Mouse (Mus musculus): ENCODE data around the gene Cby1.

Gene Cby1

GRCm38 (mm10) chr15:79681973-79682372 lies 23.0 kb downstream of the Cby1 start:
- DNase-seq = no peak

GRCm38 (mm10) chr15:79683146-79683545 lies 24.1 kb downstream of the Cby1 start:
- no peak for DNase-seq

GRCm38 (mm10) chr15:79683707-79684465 lies 24.9 kb downstream of the Cby1 start:
- no peak for DNase-seq

DNA sequence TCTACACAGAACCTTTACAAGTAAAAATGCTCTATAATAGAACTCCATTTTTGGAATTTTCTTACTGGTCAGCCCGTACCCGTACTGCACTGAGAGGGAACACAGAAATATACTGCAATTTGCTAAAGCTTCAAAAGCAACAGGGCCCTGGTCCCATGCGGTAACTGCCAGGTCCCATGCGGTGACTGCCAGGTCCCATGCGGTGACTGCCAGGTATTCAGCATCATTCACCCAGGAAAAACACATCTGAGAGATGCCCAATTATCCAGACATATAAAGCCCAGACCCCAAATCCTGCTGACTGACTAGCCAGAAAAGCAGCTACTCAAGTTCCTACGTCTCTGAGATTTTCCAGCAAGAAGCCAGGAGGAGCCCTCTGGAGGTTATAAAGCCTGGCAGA lies 25.6 kb downstream of the Cby1 start:
- DNase-seq = no peak

- DNase-seq = no peak
Observed at GRCm38 (mm10) chr15:79685141-79685641, 26.2 kb downstream of the Cby1 start.

DNA sequence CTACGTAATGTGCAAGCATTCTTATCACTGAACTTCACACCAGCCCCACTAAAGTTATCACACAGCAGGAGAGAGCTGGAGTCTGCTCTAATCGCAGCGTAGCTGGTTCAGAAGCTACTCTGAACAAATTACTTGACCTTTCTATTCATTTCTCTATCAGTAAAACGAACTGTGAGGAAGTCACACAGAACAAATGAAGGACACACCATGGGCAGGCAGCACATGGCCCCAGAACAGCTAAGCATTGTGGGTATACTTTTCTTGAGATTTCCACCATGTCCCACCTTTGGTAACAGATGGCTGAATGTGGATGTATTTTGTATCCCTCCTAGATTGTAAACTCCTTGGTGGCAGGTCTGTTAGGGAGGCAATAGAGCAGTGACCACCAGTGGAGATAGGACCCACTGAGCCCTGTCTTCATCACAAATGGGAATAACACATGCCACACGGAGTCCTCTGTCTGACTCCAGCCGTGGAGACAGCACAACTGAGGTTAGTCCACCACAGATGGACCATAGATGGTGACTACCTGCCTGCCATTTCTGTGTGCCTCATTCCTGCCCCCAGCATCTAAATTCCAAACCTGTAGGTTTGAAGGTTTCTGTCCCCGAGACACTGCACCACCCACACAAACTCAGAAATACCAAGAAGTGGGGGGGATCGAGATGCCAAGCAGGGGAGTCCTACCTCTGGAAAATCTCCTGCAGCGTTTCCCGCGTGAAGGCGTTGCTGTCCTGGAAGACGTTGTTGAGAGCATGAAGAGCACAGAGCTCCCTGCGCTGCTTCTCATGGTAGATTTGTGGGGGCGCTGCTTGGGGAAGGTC lies 27.3 kb downstream of the Cby1 start:
- no peak for DNase-seq

GRCm38 (mm10) chr15:79687175-79687574 lies 28.2 kb downstream of the Cby1 start:
- peak; percentile 71 for DNase-seq

DNA sequence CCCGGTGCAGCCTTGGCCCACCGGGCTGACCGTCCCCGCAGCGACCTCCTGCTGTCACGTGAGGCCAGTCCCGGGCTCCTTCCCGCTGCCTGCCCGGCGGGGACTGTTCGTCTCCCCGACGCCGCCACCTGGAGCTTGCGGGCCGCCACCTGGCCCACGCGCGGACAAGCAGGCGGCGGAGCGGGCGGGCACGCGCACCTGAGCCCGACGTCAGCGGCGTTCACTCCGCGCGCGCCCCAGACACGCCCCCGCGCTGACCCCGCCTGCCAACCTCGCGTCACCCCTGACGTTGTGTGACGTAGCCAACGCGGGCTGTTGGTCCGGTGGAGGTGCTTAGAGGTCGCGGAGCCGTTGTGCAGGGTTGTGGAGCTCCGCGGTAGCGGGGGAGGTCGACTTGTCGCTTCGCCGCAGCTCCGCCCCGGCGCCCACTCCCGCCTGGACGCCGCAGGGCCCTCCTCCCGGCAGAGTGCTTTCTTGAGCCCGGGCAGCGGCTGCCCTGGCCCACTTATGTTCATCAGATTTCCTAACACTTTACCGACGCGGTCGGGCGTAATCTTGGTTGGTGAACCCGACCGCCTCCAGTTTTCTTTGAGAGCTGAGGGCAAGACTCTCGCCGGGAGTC lies 28.8 kb downstream of the Cby1 start, which contains the start of gene Josd1:
Josd1 (minus strand) TSS at position 274 of the 622 bp plus-strand sequence.
- peak; percentile 98 for DNase-seq

DNA sequence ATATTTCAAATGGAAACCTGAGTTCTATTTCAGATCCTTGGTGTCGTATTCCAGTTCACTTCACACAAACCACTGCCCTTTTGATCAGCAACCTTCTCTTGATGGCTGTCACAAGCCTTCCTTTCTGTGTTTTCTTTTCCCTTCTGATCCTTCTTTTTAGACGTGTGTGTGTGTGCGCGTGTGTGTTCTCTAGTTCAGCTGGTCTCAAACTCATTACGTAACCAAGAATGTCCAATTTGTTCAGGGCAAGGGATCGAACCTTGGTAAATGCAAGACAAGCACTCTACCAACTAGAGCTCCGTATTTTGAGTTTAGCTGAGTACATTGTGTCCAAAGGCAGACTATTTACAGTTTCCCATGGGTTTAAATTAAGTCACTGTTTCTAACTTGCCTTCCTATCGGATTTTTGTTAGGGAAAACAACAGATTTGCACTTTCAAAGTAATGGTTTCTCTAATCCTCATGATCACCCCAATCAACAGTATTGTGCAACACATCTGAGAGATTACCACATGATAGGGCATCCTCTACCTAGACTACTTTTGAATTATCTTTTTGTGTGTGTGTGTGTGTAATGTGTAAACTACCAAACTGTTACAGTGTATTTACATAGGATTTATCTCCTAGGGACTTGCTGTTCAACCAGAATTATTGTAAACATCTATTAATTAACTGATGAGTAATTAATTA lies 29.4 kb downstream of the Cby1 start:
- no peak for DNase-seq

GRCm38 (mm10) chr15:79689662-79690425 lies 30.8 kb downstream of the Cby1 start:
- DNase-seq = no peak

GRCm38 (mm10) chr15:79690426-79691022 lies 31.5 kb downstream of the Cby1 start, which contains the start of gene Gtpbp1:
TSS of gene Gtpbp1 (plus strand) at chr15:79690845.
- peak; percentile 100 for DNase-seq

DNA sequence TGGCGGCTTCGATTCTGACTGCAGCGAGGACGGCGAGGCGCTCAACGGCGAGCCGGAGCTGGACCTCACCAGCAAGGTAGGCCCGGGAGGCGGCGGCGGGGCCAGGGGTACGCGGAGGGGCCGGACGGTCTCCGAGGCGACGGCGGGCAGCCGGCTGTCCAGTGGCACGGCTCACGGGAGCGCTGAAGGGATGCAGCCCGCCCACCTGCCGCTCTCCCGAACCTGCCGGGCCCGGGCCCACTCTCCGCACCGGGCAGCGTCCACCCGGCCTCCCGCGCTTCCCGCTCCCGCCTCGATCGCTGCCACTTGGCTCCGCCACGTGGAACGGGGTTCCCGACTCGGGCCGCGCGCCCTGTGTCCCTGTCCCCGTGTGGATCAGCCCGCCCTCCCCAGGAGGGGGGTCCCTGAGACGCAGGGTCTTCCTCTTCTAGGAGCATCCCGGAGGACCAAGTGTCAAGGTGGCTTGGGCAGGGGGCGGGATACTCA lies 32.1 kb downstream of the Cby1 start:
- peak; percentile 73 for DNase-seq

DNA sequence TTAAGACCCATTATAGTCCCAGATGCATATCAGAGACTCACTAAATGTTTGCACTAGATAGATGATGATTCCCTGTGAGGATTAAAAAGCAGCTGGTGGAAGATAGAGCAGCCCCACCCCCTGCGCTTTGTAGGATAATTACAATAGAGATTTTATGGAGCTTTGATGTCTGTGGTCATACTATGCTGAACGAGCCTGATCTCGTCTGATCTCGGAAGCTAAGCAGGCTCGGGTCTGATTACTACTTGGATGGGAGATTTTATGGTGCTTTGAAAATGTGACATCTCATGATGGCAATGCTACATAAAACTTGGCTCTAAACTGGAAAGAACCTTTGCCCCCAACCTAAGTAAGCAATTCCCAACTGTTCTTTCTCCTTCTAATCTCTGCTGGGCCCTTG lies 33.3 kb downstream of the Cby1 start:
- DNase-seq = no peak

DNA sequence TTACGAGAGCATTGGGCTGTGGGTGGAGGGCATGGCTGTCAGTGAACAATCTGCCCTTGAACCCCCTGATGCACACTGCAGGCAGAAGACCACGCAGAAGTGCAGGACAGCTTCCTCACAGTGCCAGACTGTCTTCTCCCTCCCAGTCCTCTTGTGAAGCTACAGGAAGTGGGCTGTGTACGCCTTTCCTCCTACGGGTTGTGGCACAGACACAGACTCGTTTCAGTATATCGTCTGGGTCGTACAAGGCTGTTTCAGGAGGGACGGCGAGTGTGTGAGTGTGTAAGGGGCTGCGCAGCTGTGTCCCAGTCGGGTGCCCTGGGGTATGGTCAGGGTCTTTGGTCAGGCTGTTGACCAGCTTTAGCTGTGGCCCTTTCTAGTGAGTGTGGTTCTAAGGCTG lies 34.7 kb downstream of the Cby1 start:
- no peak for DNase-seq

DNA sequence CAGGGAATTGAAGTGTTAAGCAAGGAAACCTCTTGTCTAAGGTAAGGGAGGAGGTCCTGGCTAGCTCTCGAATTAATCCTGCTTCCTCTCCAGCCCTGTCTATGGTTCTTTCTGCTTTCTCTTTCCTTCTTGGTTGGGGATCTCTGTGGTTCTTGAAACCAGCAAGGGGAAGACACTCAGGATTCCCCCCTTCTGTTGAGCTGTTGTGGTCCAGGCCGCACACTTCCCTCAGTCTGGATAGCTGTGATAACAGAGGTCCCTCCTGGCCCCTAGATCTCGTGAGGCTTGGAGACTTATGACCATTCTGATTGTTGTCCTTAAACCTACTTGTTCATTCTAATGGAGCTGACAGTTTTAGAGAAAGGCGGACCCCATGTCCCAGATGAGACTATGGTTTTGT lies 35.5 kb downstream of the Cby1 start:
- DNase-seq = no peak

- no peak for DNase-seq
Observed at GRCm38 (mm10) chr15:79695516-79695915, 36.5 kb downstream of the Cby1 start.

- DNase-seq = no peak
Observed at GRCm38 (mm10) chr15:79696508-79696907, 37.5 kb downstream of the Cby1 start.

GRCm38 (mm10) chr15:79697011-79697410 lies 38.0 kb downstream of the Cby1 start:
- DNase-seq = peak; percentile 70

DNA sequence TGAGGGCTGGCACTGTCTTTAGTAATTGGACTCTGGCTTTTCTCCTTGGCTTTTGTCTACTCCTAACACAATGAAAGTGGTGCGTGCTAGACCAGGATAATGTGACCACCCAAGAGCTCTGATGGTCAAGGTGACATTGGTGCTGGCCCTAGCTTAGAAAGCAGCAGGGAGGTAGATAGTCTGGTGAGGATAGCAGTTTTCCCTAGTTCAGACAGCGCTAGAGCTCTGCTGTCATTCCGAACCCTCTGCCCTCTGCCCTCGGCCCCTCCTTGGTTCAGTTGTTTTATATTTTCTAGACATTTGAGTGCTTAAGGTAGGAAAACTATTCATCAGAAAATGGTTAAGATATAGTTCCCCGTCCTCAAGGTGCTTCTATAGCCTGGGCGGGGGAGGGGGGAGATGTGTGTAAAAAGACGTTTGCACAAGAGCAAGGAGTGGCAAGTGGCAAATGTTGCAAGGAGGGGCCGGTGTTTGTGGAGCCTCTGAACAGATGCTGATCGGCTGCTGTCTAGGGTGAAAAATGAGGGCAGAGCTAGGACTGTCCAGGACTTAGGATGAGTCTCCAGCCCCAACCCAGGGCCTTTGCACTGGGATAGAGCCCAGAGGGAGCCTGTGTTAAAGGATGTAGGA lies 38.7 kb downstream of the Cby1 start:
- no peak for DNase-seq

DNA sequence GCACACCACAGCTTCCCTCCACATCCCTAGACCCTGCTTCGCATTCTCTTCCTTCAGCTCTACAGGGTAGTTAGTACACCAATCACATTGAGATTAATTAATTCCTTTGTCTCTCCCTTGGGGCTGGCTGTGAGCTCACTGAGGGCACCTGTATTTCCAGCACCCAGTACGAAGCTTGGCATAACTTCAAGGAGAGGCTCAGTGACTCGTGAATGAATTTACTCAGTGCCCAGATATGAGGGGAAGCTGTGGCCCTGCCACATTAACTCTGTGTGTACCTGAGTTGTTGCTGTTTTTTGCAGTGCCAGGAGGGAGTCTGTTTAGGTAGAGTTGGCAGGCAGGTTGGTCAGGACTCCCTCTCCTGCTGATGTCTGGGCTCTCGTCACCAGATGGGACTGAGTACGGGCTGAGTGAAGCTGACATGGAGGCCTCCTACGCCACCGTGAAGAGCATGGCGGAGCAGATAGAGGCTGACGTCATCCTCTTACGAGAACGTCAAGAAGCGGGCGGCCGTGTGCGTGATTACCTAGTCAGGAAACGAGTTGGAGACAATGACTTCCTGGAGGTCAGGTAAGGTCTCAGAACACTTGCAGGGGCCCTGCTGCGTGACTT lies 47.7 kb downstream of the Cby1 start:
- DNase-seq = no peak
